Mouse (Mus musculus): Measurements from ENCODE around the gene Prelp. TPM values are rescaled to one million over a fixed set of nuclear protein-coding genes. Genes with fewer than 3 reads are reported as not detected.

Prelp gene
- polyA plus RNA-seq, 1 experiment from 2014 or later = 0.91 TPM

GRCm38 (mm10) chr1:133886431-133886830 lies 34.8 kb downstream of the Prelp start:
- peaks cover 52% of the 10 kb centered on the region for H3K27me3 ChIP-seq (replicated peaks; ENCODE audit: low read depth, poor library complexity, severe bottlenecking)
- peak overlapping the region; percentile 35; the same call in 1 of the 2 replicates for H3K27ac ChIP-seq (replicated peaks)
- DNase-seq (ENCODE audit: low spot score) = no peak
- WGBS = 36% methylated on average over 6 of the region's 6 CpGs
- H3K36me3 ChIP-seq (replicated peaks) = no peaks in the 10 kb centered on the region
- H3K9me3 ChIP-seq = no peaks in the 10 kb centered on the region
- no peak overlapping the region for H3K4me3 ChIP-seq
- H3K4me1 ChIP-seq = peaks cover 93% of the 10 kb centered on the region

DNA sequence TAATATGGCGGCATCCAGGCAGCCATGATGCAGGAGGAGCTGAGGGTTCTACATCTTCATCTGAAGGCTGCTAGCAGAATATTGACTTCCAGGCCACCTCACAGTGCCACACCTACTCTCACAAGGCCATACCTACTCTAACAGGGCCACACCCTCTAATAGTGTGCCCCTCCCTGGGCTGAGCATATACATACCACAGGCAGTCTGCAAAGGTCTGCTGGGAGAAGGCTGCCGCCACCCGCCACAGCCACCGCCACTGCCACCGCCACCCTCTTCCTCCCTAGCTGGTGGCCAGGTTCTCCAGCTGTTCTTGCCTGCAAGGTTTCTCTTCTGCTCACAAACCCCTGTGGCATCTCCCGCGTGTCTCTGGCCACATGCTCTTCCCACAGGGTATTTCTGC lies 35.4 kb downstream of the Prelp start:
- Histone ChIP-seq H3K27me3 (replicated peaks; ENCODE audit: low read depth, poor library complexity, severe bottlenecking) (peaks cover 48% of the 10 kb centered on the region), H3K4me1 (peaks cover 93% of the 10 kb centered on the region), H3K27ac (replicated peaks) (peak overlapping the region; percentile 35; the same call in 1 of the 2 replicates), H3K4me3 (no peak overlapping the region), H3K9me3 (no peaks in the 10 kb centered on the region), H3K36me3 (replicated peaks) (no peaks in the 10 kb centered on the region)
- WGBS = 90% methylated on average over 7 of the region's 7 CpGs
- no peak for DNase-seq (ENCODE audit: low spot score)

GRCm38 (mm10) chr1:133884746-133885145 lies 36.5 kb downstream of the Prelp start:
- no peak overlapping the region for H3K4me3 ChIP-seq
- no peak for DNase-seq (ENCODE audit: low spot score)
- WGBS = 78% methylated on average over 9 of the region's 9 CpGs
- no peak overlapping the region for H3K27ac ChIP-seq (replicated peaks)
- H3K9me3 ChIP-seq = no peaks in the 10 kb centered on the region
- H3K4me1 ChIP-seq = peaks cover 88% of the 10 kb centered on the region
- no peaks in the 10 kb centered on the region for H3K36me3 ChIP-seq (replicated peaks)
- H3K27me3 ChIP-seq (replicated peaks; ENCODE audit: low read depth, poor library complexity, severe bottlenecking) = peaks cover 40% of the 10 kb centered on the region

DNA sequence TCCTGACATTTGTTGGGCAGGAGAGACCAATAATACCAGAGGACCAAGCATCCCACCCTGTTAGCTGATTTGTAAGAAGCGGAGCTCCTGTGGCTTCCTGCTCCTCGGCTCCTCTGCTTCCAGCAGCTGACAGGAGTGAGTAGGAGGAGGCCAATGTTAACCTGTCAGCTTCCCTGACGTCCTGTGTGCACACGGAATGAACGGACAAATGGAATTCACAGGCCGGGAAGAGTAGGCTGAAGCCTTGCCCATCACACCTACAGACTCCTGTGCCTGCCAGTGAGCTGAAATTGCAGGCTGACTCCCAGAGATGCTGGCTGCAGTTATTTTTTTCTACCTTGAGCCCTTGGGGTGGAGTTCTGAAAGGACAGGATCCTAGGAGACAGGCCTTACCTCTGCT lies 37.1 kb downstream of the Prelp start:
- no peaks in the 10 kb centered on the region for H3K9me3 ChIP-seq
- no peak overlapping the region for H3K4me3 ChIP-seq
- H3K36me3 ChIP-seq (replicated peaks) = no peaks in the 10 kb centered on the region
- DNase-seq (ENCODE audit: low spot score) = no peak
- peaks cover 35% of the 10 kb centered on the region for H3K27me3 ChIP-seq (replicated peaks; ENCODE audit: low read depth, poor library complexity, severe bottlenecking)
- peaks cover 83% of the 10 kb centered on the region for H3K4me1 ChIP-seq
- 0 out of 2 replicates have a peak overlapping the region, but pooled peaks have one; percentile 16 for H3K27ac ChIP-seq (replicated peaks)
- 75% methylated on average over 6 of the region's 6 CpGs for WGBS

DNA sequence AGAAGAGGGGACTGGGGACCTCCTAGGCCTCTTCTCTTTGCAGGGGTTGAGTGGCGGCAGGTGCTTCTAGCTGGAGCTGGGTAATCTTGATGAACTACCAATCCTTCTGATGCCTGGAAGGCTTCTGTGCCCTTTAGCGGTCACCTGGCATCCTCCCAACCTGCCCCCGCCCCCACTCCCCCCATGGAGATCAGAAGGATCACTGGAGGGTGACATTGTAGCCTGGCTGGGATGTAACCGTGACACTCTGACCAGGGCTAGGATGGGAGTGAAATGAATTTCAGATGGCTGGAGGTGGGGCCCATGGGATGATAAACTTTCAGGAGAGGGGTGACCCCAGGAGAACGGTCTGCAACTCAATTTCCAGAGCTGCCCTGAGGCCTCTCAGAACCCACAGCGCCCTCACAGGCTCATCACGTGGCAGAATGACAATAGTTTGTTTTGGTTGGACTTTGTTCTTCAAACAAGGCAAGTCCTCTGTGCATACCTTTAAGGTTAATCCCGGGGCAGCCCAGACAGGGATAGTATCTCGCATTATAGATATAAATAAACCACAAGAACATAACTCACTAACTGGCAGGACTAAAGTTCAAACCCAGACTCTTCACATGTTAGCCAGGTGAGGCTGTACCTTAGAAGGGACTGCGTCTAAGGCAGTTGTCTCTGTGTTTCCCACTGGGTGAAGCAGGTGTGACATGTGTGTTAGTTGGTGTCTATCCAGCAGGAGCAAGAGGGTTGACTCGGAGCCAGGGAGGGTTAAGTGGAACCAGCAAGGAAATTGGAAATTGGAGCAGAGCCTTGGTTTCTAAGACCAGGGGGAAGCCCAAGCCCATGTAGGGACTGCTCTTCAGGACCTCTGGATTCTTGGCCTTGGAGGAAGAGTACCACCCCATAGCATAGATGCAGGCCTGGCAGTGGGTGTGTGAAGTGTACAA lies 38.7 kb downstream of the Prelp start:
- H3K4me1 ChIP-seq = peaks cover 83% of the 10 kb centered on the region
- H3K27me3 ChIP-seq (replicated peaks; ENCODE audit: low read depth, poor library complexity, severe bottlenecking) = peaks cover 19% of the 10 kb centered on the region
- H3K27ac ChIP-seq (replicated peaks) = 0 out of 2 replicates have a peak overlapping the region, but pooled peaks have one; percentile 24
- WGBS = 52% methylated on average over 11 of the region's 11 CpGs
- no peaks in the 10 kb centered on the region for H3K9me3 ChIP-seq
- DNase-seq (ENCODE audit: low spot score) = no peak
- no peak overlapping the region for H3K4me3 ChIP-seq
- no peaks in the 10 kb centered on the region for H3K36me3 ChIP-seq (replicated peaks)

DNA sequence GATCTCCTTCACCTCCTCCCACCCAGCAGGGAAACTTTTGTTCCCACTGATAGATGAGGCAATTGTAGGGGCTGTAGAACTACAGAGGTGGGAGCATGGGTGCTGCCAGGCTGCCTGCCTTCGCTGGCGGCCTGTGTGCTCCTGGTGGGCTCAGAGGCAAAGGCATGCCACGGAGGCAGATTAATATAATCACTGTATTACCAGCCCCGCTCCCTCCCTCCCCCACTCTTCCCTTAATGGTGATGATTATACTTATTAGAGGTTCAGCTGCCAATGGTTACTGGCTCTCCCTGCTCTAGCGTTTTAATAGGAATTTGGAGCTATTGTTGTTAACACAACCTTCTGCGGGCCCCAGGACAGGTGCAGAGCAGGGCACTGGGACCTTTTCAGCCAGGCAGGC lies 39.4 kb downstream of the Prelp start:
- WGBS = 50% methylated on average over 6 of the region's 6 CpGs

DNA sequence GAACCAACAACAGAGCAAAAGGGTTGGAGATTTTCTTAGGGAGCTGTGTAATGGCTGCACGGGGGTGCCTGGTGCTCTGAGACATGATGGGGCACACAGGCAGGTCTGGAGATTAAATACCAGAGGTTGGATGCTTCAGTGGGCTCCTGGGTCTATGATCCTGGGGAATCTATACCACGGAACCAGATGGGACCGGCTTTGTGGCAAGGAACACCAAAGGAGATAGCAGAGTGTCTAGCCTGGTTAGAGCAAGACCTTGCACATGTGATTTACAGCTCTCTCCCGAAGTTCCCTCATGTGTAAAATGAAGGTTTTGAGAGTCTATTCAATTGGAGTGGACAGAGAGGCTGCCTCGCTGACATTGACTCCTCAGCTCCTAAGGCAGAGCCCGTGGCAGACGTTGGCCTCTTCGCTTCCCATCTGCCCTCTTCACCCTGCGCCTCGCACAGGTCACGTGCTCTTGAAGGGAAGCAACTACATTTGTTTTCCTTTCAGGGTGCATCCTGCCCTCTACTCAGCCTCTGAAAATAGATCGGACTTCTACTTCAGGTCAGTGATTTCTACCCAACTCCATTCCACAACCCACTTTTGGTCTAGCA lies 42.3 kb downstream of the Prelp start:
- Histone ChIP-seq H3K36me3 (replicated peaks) (no peaks in the 10 kb centered on the region), H3K9me3 (no peaks in the 10 kb centered on the region), H3K4me3 (no peak overlapping the region), H3K4me1 (peaks cover 60% of the 10 kb centered on the region), H3K27me3 (replicated peaks; ENCODE audit: low read depth, poor library complexity, severe bottlenecking) (no peaks in the 10 kb centered on the region), H3K27ac (replicated peaks) (peak overlapping the region; percentile 40; the same call in 1 of the 2 replicates)
- no peak for DNase-seq (ENCODE audit: low spot score)
- 62% methylated on average over 12 of the region's 12 CpGs for WGBS

More for the DNA sequence above, 39.4 kb downstream of the Prelp start:
- H3K9me3 ChIP-seq = no peaks in the 10 kb centered on the region
- no peak for DNase-seq (ENCODE audit: low spot score)
- H3K27ac ChIP-seq (replicated peaks) = 0 out of 2 replicates have a peak overlapping the region, but pooled peaks have one; percentile 19
- peaks cover 83% of the 10 kb centered on the region for H3K4me1 ChIP-seq
- peaks cover 12% of the 10 kb centered on the region for H3K27me3 ChIP-seq (replicated peaks; ENCODE audit: low read depth, poor library complexity, severe bottlenecking)
- no peaks in the 10 kb centered on the region for H3K36me3 ChIP-seq (replicated peaks)
- no peak overlapping the region for H3K4me3 ChIP-seq

DNA sequence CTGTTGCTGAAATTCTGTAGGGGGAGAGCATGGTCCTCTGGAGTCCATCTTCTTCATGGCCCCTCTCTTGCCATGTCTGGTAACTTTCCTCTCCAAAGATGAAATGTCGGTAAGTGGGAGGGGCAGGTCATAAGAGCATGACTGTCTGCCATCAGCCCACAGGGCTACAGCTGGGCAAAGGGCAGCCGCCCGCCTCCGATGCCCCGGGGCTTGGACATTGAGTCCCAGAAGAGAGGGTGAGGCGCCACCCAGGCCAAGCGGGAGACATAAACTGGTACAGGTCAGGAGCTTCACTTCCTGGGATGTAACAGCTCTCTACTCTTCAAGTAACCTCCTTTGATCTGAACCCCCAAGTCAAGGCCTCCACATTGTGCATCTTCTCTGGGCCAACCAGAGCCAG lies 44.3 kb downstream of the Prelp start:
- WGBS = 72% methylated on average over 7 of the region's 7 CpGs
- no peak overlapping the region for H3K27ac ChIP-seq (replicated peaks)

DNA sequence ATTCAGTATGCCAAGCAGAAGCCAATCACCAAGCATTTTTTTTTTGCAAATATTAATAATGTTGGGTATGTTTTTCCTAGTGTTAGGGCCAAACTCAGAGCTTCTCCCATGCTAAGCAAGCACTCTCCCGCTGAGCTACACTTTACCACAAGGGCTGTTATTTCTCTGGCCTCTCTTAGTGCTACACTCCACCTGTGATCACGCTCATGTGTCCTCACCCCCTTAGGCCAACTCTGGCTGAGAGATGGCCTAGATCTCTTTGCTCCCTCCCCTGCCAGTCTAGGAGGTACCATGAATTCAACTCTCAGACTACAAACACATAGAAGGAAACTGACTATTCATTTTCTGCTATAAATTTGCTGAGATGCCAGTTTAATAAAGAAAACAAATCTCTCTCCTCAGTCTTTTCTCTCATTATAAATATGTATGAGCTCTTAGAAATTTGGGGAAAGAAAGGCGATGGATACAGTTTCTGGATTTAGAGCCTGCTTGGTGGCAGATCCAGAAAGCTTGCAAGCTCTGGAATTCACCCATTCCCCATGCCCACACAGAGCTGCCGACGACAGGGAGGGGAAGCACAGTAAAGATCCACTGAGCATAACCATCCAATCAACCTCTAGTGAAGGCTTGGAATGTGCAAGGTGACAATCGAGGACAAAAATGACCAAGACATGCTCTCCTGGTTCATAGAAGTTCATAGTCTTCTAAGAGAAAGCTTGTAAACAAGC lies 48.0 kb downstream of the Prelp start:
- H3K36me3 ChIP-seq (replicated peaks) = no peaks in the 10 kb centered on the region
- no peak overlapping the region for H3K4me3 ChIP-seq
- 87% methylated on average over 6 of the region's 6 CpGs for WGBS
- peaks cover 17% of the 10 kb centered on the region for H3K4me1 ChIP-seq
- no peak for DNase-seq (ENCODE audit: low spot score)
- no peaks in the 10 kb centered on the region for H3K27me3 ChIP-seq (replicated peaks; ENCODE audit: low read depth, poor library complexity, severe bottlenecking)
- no peak overlapping the region for H3K27ac ChIP-seq (replicated peaks)
- H3K9me3 ChIP-seq = no peaks in the 10 kb centered on the region

More for the DNA sequence above, 44.3 kb downstream of the Prelp start:
- Histone ChIP-seq H3K36me3 (replicated peaks) (no peaks in the 10 kb centered on the region), H3K4me1 (peaks cover 41% of the 10 kb centered on the region), H3K4me3 (no peak overlapping the region), H3K27me3 (replicated peaks; ENCODE audit: low read depth, poor library complexity, severe bottlenecking) (no peaks in the 10 kb centered on the region), H3K9me3 (no peaks in the 10 kb centered on the region)
- no peak for DNase-seq (ENCODE audit: low spot score)

- Histone ChIP-seq H3K27ac (replicated peaks) (no peak overlapping the region), H3K9me3 (no peaks in the 10 kb centered on the region), H3K4me3 (no peak overlapping the region), H3K27me3 (replicated peaks; ENCODE audit: low read depth, poor library complexity, severe bottlenecking) (no peaks in the 10 kb centered on the region), H3K4me1 (peaks cover 2% of the 10 kb centered on the region; the same call in 1 of the 2 replicates), H3K36me3 (replicated peaks) (no peaks in the 10 kb centered on the region)
- 93% methylated on average over 10 of the region's 10 CpGs for WGBS
- no peak for DNase-seq (ENCODE audit: low spot score)
These were observed 50.0 kb downstream of the Prelp start for GRCm38 (mm10) chr1:133871241-133871640.

- Histone ChIP-seq H3K36me3 (replicated peaks) (no peaks in the 10 kb centered on the region), H3K4me1 (peaks cover 3% of the 10 kb centered on the region), H3K9me3 (no peaks in the 10 kb centered on the region), H3K4me3 (no peak overlapping the region), H3K27me3 (replicated peaks; ENCODE audit: low read depth, poor library complexity, severe bottlenecking) (no peaks in the 10 kb centered on the region), H3K27ac (replicated peaks) (no peak overlapping the region)
- 57% methylated on average over 2 of the region's 2 CpGs for WGBS
- no peak for DNase-seq (ENCODE audit: low spot score)
These were observed 52.0 kb downstream of the Prelp start for GRCm38 (mm10) chr1:133869221-133869620.

- no peaks in the 10 kb centered on the region for H3K36me3 ChIP-seq (replicated peaks)
- no peak overlapping the region for H3K4me3 ChIP-seq
- peak; percentile 56 for DNase-seq (ENCODE audit: low spot score)
- H3K27ac ChIP-seq (replicated peaks) = peak overlapping the region; percentile 77
- H3K9me3 ChIP-seq = no peaks in the 10 kb centered on the region
- 0 out of 2 replicates have a peak, but pooled peaks cover 2% of the 10 kb centered on the region for H3K27me3 ChIP-seq (replicated peaks; ENCODE audit: low read depth, poor library complexity, severe bottlenecking)
- H3K4me1 ChIP-seq = peaks cover 33% of the 10 kb centered on the region
- 26% methylated on average over 10 of the region's 10 CpGs for WGBS
These were observed 57.8 kb downstream of the Prelp start for GRCm38 (mm10) chr1:133863257-133863997.
